9 mouse cellular contexts compared by ENCODE assay signal in genomic region chr11:109859939-109860469, GRCm38 (mm10). TPM values are rescaled to one million over a fixed set of nuclear protein-coding genes. Genes with fewer than 3 reads are reported as not detected.
A peak's percentile ranks its signal among the peaks of the same experiment; 100 is the strongest.
DNase-seq lines count a peak whose midpoint lies in the region; ATAC-seq and TF ChIP-seq lines count a peak whose summit lies in the region.
"Had no signal": no experiment of that assay in that cellular context is flagged by ENCODE, and none has a peak within 500 bp of the region (broad histone marks: within the 10 kb centered on the region; RNA-seq: fewer than 3 reads in every experiment).

No protein-coding gene starts in this region.

- no peak for ATAC-seq in hindbrain, embryonic 11.5 days (ENCODE audit: low FRiP score)
- ATAC-seq in activated CD4-positive, CD25-positive, alpha-beta regulatory T cell, adult 4 months: peak; percentile 97
- no peak; the same call in 1 of the 2 replicates for ATAC-seq in kidney, postnatal 0 days (replicated peaks; ENCODE audit: low FRiP score, low read depth)
- ATAC-seq in megakaryocyte progenitor cell, adult 5-6 weeks (replicated peaks; ENCODE audit: poor library complexity): peak; percentile 81

- H3K9ac ChIP-seq in hindbrain, embryonic 11.5 days (ENCODE audit: low read depth, low read length): no peak overlapping the region
- no peak overlapping the region for H3K9ac ChIP-seq in kidney, postnatal 0 days (ENCODE audit: low read depth, low read length)

- H3K9me3 ChIP-seq in hindbrain, embryonic 10.5 days: no peaks in the 10 kb centered on the region
- H3K9me3 ChIP-seq in hindbrain, embryonic 11.5 days (ENCODE audit: control insufficient read depth, low read length): no peaks in the 10 kb centered on the region
- no peaks in the 10 kb centered on the region for H3K9me3 ChIP-seq in kidney, postnatal 0 days (replicated peaks; ENCODE audit: low read length)

- no peak for DNase-seq in hindbrain, embryonic 10.5 days (ENCODE audit: low spot score)
- no peak for DNase-seq in hindbrain, embryonic 11.5 days (ENCODE audit: low spot score)
- DNase-seq in heart, adult 9 months (ENCODE audit: low spot score in 2 of 2): peak; percentile 46 to 50
- no peak for DNase-seq in kidney, postnatal 0 days (ENCODE audit: low spot score)
- DNase-seq in thymus, adult 18-20 months: peak; percentile 47 to 71
- no peak for DNase-seq in frontal cortex, postnatal 25 days (ENCODE audit: low spot score in 2 of 2)

- 0 out of 2 replicates have a peak overlapping the region, but pooled peaks have one; percentile 35 for H3K27ac ChIP-seq in hindbrain, embryonic 10.5 days
- no peak overlapping the region for H3K27ac ChIP-seq in hindbrain, embryonic 11.5 days (ENCODE audit: low read depth, low read length)
- H3K27ac ChIP-seq in kidney, postnatal 0 days: peak overlapping the region; percentile 21; the same call in 1 of the 2 replicates

- no peak overlapping the region for H3K4me3 ChIP-seq in hindbrain, embryonic 10.5 days
- H3K4me3 ChIP-seq in hindbrain, embryonic 11.5 days (ENCODE audit: low read depth, low read length): no peak overlapping the region
- peak overlapping the region; percentile 2; the same call in 1 of the 2 replicates for H3K4me3 ChIP-seq in kidney, postnatal 0 days (replicated peaks; ENCODE audit: low read depth, low read length)

- peaks cover 5% of the 10 kb centered on the region; the same call in 1 of the 2 replicates for H3K4me1 ChIP-seq in hindbrain, embryonic 10.5 days (replicated peaks)
- no peaks in the 10 kb centered on the region for H3K4me1 ChIP-seq in hindbrain, embryonic 11.5 days (replicated peaks; ENCODE audit: control insufficient read depth, insufficient read depth, low read length)
- H3K4me1 ChIP-seq in kidney, postnatal 0 days (replicated peaks; ENCODE audit: insufficient read depth, low read length): no peaks in the 10 kb centered on the region

- H3K27me3 ChIP-seq in hindbrain, embryonic 10.5 days (ENCODE audit: insufficient read depth, poor library complexity, severe bottlenecking): no peaks in the 10 kb centered on the region
- H3K27me3 ChIP-seq in hindbrain, embryonic 11.5 days (ENCODE audit: control insufficient read depth, insufficient read depth, low read length): no peaks in the 10 kb centered on the region
- H3K27me3 ChIP-seq in kidney, postnatal 0 days (ENCODE audit: insufficient read depth, low read length): no peaks in the 10 kb centered on the region

- no peak overlapping the region for H3K4me2 ChIP-seq in hindbrain, embryonic 11.5 days (replicated peaks; ENCODE audit: low read depth, low read length)
- peak overlapping the region; percentile 47 for H3K4me2 ChIP-seq in kidney, postnatal 0 days (ENCODE audit: low read length)

- H3K36me3 ChIP-seq in hindbrain, embryonic 10.5 days: no peaks in the 10 kb centered on the region
- H3K36me3 ChIP-seq in hindbrain, embryonic 11.5 days (ENCODE audit: control insufficient read depth, insufficient read depth, low read length): no peaks in the 10 kb centered on the region
- no peaks in the 10 kb centered on the region for H3K36me3 ChIP-seq in kidney, postnatal 0 days (ENCODE audit: insufficient read depth, low read length)

- TF ChIP-seq CTCF in kidney, postnatal 0 days (IDR thresholded peaks at IDR 0.05; ENCODE audit: low read depth): no peak

- 77% methylated on average over 14 of the region's 14 CpGs for WGBS in hindbrain, embryonic 10.5 days
- 74% methylated on average over 14 of the region's 14 CpGs for WGBS in hindbrain, embryonic 11.5 days
- 39% methylated on average over 14 of the region's 14 CpGs for WGBS in kidney, postnatal 0 days

RNA-seq across cellular contexts. Expression of gene 1700012B07Rik, which starts 32.2 kb away (rescaled TPM):
- polyA plus RNA-seq in hindbrain, embryonic 10.5 days (2016; fragmentation: Nextera tagmentation; extraction: Ambion mirVana): not detected in 2 replicates
- not detected in 2 replicates for polyA plus RNA-seq in hindbrain, embryonic 11.5 days (2014; fragmentation: Nextera tagmentation; extraction: Ambion mirVana)
- polyA plus RNA-seq in activated CD4-positive, CD25-positive, alpha-beta regulatory T cell, adult 4 months (2017; shearing (Covaris generic)): 1 to 10 TPM in 1 of 2 experiments, under 1 TPM in 1; 0.61 to 1.1 TPM
- polyA plus RNA-seq in kidney, postnatal 0 days (2015; fragmentation: Nextera tagmentation; extraction: Ambion mirVana): not detected in 2 replicates
- not detected in 2 replicates for total RNA-seq in megakaryocyte progenitor cell, adult 5-6 weeks (2015)
- not detected in 2 replicates for total RNA-seq in megakaryocyte progenitor cell, adult 5-6 weeks (2017)
- total RNA-seq: adrenal gland, adult 18-20 months had no signal

Comparison
In these comparisons a context has a peak if more than half of its experiments do, and no peak if none do; other contexts are left out.
1. DNase-seq: peak in heart, adult 9 months (2 of 2) and thymus, adult 18-20 months (2 of 2); none in hindbrain, embryonic 10.5 days (single experiment), hindbrain, embryonic 11.5 days (single experiment), kidney, postnatal 0 days (single experiment) and frontal cortex, postnatal 25 days (0 of 2).
2. ATAC-seq: peak in activated CD4-positive, CD25-positive, alpha-beta regulatory T cell, adult 4 months (single experiment) and megakaryocyte progenitor cell, adult 5-6 weeks (single experiment); none in hindbrain, embryonic 11.5 days (single experiment) and kidney, postnatal 0 days (single experiment).